Mouse (Mus musculus): Measurements from ENCODE around the gene Osbpl9.

DNA sequence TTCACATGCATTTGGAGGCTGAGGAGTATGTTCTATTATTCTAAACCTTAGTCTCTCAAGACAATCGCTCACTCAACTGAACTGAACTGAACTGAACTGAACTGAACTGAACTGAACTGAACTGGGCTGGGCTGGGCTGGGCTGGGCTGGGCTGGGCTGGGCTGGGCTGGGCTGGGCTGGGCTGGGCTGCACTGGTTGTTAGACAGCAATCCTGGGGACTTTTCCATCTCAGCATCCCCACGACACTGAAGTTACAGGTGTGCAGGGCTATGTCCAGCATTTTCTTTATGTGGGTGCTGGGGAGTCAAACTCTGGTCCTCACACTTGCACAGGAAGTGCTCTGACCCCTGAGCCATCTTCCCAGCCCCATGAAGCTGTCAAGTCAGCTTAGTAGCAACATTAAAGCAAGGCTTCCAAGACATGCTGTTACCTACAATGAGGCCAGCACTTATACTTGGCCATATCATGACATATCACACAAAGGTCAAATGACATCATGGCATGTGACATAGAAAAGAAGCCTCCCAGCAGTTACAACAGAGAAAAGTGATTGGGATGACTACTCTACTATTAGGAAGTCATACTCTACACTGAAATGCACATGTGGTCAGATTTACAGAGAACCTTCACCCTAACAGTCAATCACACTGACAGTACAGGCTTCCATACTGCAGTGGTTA is 76.2 kb downstream of the Osbpl9 start:
- TF ChIP-seq CTCF (IDR thresholded peaks at IDR 0.05; ENCODE audit: borderline replicate concordance, insufficient read depth, low read length) (no peak), POLR2A (IDR thresholded peaks at IDR 0.05; ENCODE audit: low read depth, low read length) (no peak)
